Mouse (Mus musculus): Measurements from ENCODE around the gene Tmod4. TPM values are rescaled to one million over a fixed set of nuclear protein-coding genes. Genes with fewer than 3 reads are reported as not detected.

Gene Tmod4
- polyA plus RNA-seq, 1 experiment from 2014 or later = 2.9 TPM

DNA sequence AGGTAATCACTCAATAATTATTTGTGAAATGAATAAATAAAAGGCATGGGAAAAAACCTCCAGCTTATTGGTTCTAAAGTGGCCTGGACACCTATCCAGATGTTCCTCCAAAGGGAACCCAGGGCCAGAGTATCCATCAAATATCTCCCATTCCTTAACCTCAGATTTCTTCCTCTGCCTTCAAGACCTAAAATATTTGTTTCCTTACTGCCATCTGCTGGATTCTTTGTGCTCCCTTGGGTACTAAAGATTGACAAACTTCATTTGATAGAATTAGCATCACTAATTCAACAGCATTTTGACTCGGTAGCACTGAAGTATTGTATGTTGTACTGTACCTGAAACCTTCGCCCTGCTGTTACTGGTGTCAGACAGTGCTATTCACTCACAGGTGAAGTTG lies 16.4 kb upstream of the Tmod4 start:
- WGBS = 53% methylated on average over 2 of the region's 2 CpGs
- no peak for ATAC-seq
- Histone ChIP-seq H3K4me2 (replicated peaks; ENCODE audit: low read depth, low read length) (no peak overlapping the region), H3K27ac (ENCODE audit: low read length) (no peak overlapping the region), H3K9ac (replicated peaks; ENCODE audit: low read depth) (no peak overlapping the region), H3K4me1 (ENCODE audit: insufficient read depth, low read depth, low read length) (peaks cover 6% of the 10 kb centered on the region; the same call in 1 of the 2 replicates), H3K4me3 (ENCODE audit: low read depth, low read length) (no peak overlapping the region), H3K36me3 (ENCODE audit: insufficient read depth, low read length) (no peaks in the 10 kb centered on the region), H3K27me3 (replicated peaks; ENCODE audit: insufficient read depth, low read length) (no peaks in the 10 kb centered on the region), H3K9me3 (ENCODE audit: low read length) (no peaks in the 10 kb centered on the region)
- peak; percentile 64 for DNase-seq (ENCODE audit: low spot score)
- TF ChIP-seq EP300 (IDR thresholded peaks at IDR 0.05) (no peak), CTCF (IDR thresholded peaks at IDR 0.05) (peak; percentile 59)

GRCm38 (mm10) chr3:95110911-95111726 lies 13.2 kb upstream of the Tmod4 start, which contains the start of gene Vps72:
TSS of gene Vps72 (plus strand) at chr3:95111022.
- H3K4me3 ChIP-seq (ENCODE audit: low read depth, low read length) = peak within 1 kb of the TSS; percentile 55

DNA sequence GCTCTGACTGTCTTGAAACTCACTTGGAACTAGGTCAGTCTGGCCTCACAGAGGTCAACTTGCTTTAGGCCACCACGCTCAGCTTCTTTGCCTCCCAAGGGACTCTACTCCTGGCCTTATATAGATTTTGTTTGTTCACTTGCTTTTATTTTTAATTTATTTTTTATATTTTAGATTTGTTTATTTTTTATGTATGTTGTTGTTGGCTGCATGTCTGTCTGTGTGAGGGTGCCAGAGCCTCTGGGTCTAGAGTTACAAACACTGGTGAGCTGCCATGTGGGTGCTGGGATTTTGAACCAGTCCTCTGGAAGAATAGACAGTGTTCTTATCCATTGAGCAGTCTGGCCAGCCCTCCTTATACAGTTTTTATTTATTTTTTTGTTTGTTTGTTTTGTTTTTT lies 11.5 kb upstream of the Tmod4 start:
- no peak for ATAC-seq
- Histone ChIP-seq H3K4me2 (replicated peaks; ENCODE audit: low read depth, low read length) (no peak overlapping the region), H3K4me1 (ENCODE audit: insufficient read depth, low read depth, low read length) (no peaks in the 10 kb centered on the region), H3K36me3 (ENCODE audit: insufficient read depth, low read length) (no peaks in the 10 kb centered on the region), H3K27ac (ENCODE audit: low read length) (no peak overlapping the region), H3K4me3 (ENCODE audit: low read depth, low read length) (no peak overlapping the region), H3K9ac (replicated peaks; ENCODE audit: low read depth) (no peak overlapping the region), H3K9me3 (ENCODE audit: low read length) (no peaks in the 10 kb centered on the region), H3K27me3 (replicated peaks; ENCODE audit: insufficient read depth, low read length) (no peaks in the 10 kb centered on the region)
- WGBS = 81% methylated on average over 1 of the region's 1 CpGs
- no peak for DNase-seq (ENCODE audit: low spot score)
- no peak for TF ChIP-seq CTCF (IDR thresholded peaks at IDR 0.05)
- TF ChIP-seq EP300 (IDR thresholded peaks at IDR 0.05) = no peak

More at GRCm38 (mm10) chr3:95110911-95111726, 13.2 kb upstream of the Tmod4 start, which contains the start of gene Vps72:
- TF ChIP-seq CTCF (IDR thresholded peaks at IDR 0.05) (no peak), EP300 (IDR thresholded peaks at IDR 0.05) (peak; percentile 51; the same call in 1 of the 2 replicates)
- ATAC-seq (peak; percentile 78), DNase-seq (ENCODE audit: low spot score) (peak; percentile 97)
- H3K9me3 ChIP-seq (ENCODE audit: low read length) = no peaks in the 10 kb centered on the region
- no peaks in the 10 kb centered on the region for H3K36me3 ChIP-seq (ENCODE audit: insufficient read depth, low read length)
- peak within 1 kb of the TSS; percentile 85 for H3K27ac ChIP-seq (ENCODE audit: low read length)
- no peaks in the 10 kb centered on the region for H3K4me1 ChIP-seq (ENCODE audit: insufficient read depth, low read depth, low read length)
- peak within 1 kb of the TSS; percentile 45 for H3K9ac ChIP-seq (replicated peaks; ENCODE audit: low read depth)
- H3K4me2 ChIP-seq (replicated peaks; ENCODE audit: low read depth, low read length) = peak within 1 kb of the TSS; percentile 52
- H3K27me3 ChIP-seq (replicated peaks; ENCODE audit: insufficient read depth, low read length) = no peaks in the 10 kb centered on the region
- WGBS = under 1% methylated on average over 49 of the region's 54 CpGs

- no peak for ATAC-seq
- no peak overlapping the region for H3K9ac ChIP-seq (replicated peaks; ENCODE audit: low read depth)
- no peaks in the 10 kb centered on the region for H3K27me3 ChIP-seq (replicated peaks; ENCODE audit: insufficient read depth, low read length)
- WGBS = 88% methylated on average over 2 of the region's 2 CpGs
- no peak for DNase-seq (ENCODE audit: low spot score)
- H3K4me1 ChIP-seq (ENCODE audit: insufficient read depth, low read depth, low read length) = no peaks in the 10 kb centered on the region
- H3K4me3 ChIP-seq (ENCODE audit: low read depth, low read length) = no peak overlapping the region
- H3K36me3 ChIP-seq (ENCODE audit: insufficient read depth, low read length) = peaks cover 14% of the 10 kb centered on the region
- no peak overlapping the region for H3K4me2 ChIP-seq (replicated peaks; ENCODE audit: low read depth, low read length)
- no peak overlapping the region for H3K27ac ChIP-seq (ENCODE audit: low read length)
- TF ChIP-seq EP300 (IDR thresholded peaks at IDR 0.05) = no peak
- no peaks in the 10 kb centered on the region for H3K9me3 ChIP-seq (ENCODE audit: low read length)
Measured at GRCm38 (mm10) chr3:95117751-95118150, 6.5 kb upstream of the Tmod4 start.

DNA sequence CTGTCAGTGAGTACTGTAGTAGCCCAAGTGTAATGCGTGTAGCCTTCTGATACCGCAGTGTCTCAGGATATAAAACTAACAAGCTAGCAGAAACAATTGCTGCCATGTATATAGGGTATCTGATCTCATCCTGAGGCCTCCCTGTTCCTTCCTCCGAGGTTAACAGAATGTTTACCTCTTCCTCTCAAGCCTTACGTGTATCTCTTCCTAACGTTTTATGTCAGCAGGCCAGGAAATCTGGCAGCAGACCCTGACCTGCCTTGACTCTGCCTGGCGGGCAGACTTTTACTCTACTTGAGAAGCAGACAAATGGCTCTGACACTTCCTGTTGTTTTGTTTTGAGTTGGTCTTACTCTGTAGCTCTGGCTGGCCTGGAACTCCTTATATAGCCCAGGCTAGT lies 2.7 kb upstream of the Tmod4 start:
- Histone ChIP-seq H3K9me3 (ENCODE audit: low read length) (no peaks in the 10 kb centered on the region), H3K4me1 (ENCODE audit: insufficient read depth, low read depth, low read length) (peaks cover 8% of the 10 kb centered on the region; the same call in 1 of the 2 replicates), H3K4me2 (replicated peaks; ENCODE audit: low read depth, low read length) (no peak overlapping the region), H3K9ac (replicated peaks; ENCODE audit: low read depth) (no peak overlapping the region), H3K4me3 (ENCODE audit: low read depth, low read length) (no peak overlapping the region), H3K27ac (ENCODE audit: low read length) (peak overlapping the region; percentile 75), H3K27me3 (replicated peaks; ENCODE audit: insufficient read depth, low read length) (no peaks in the 10 kb centered on the region), H3K36me3 (ENCODE audit: insufficient read depth, low read length) (peaks cover 14% of the 10 kb centered on the region)
- DNase-seq (ENCODE audit: low spot score) (peak; percentile 68), ATAC-seq (peak; percentile 73)
- WGBS = 51% methylated on average over 6 of the region's 6 CpGs
- no peak for TF ChIP-seq CTCF (IDR thresholded peaks at IDR 0.05)
- peak; percentile 88 for TF ChIP-seq EP300 (IDR thresholded peaks at IDR 0.05)

DNA sequence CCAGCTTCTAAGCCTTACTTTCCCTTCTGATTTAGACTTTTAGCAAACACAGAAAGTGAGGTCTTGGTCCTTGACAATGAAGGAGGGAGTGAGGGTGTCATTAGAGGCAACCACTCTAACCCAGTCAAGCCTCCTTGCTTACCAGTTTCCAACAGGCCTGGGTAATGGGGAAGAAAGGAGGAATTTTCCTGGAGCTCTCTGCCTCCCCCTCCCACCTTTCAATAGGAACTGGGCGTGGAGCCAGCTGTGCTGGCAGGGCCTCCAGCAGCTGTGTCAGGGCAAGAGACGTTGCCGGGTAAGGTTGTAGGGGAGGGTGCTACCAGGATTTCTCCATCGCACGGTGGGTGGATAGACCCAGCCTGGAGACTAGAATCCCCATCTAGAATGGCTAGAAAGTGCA lies 696 bp downstream of the Tmod4 start:
- H3K9ac ChIP-seq (replicated peaks; ENCODE audit: low read depth) = 0 out of 2 replicates have a peak overlapping the region, but pooled peaks have one; percentile 5
- H3K4me2 ChIP-seq (replicated peaks; ENCODE audit: low read depth, low read length) = 0 out of 2 replicates have a peak overlapping the region, but pooled peaks have one; percentile 8
- no peaks in the 10 kb centered on the region for H3K27me3 ChIP-seq (replicated peaks; ENCODE audit: insufficient read depth, low read length)
- DNase-seq (ENCODE audit: low spot score) (peak; percentile 86), ATAC-seq (peak; percentile 78)
- H3K4me3 ChIP-seq (ENCODE audit: low read depth, low read length) = no peak overlapping the region
- H3K27ac ChIP-seq (ENCODE audit: low read length) = peak overlapping the region; percentile 66
- peaks cover 8% of the 10 kb centered on the region; the same call in 1 of the 2 replicates for H3K4me1 ChIP-seq (ENCODE audit: insufficient read depth, low read depth, low read length)
- TF ChIP-seq CTCF (IDR thresholded peaks at IDR 0.05) (no peak), EP300 (IDR thresholded peaks at IDR 0.05) (no peak)
- WGBS = 7% methylated on average over 5 of the region's 5 CpGs
- no peaks in the 10 kb centered on the region for H3K9me3 ChIP-seq (ENCODE audit: low read length)
- H3K36me3 ChIP-seq (ENCODE audit: insufficient read depth, low read length) = peaks cover 7% of the 10 kb centered on the region; the same call in 1 of the 2 replicates

All from lung, postnatal 0 days (tissue).